Mouse (Mus musculus) stomach, embryonic 16.5 days (tissue): ENCODE measurements around the gene Mis18a. TPM values are rescaled to one million over a fixed set of nuclear protein-coding genes. Genes with fewer than 3 reads are reported as not detected.
A peak's percentile ranks its signal among the peaks of the same experiment; 100 is the strongest.

Source experiments
- ATAC-seq: fragments of 200-750 bp; cut with Nextera tagmentation; 2 replicates; pipeline ENCODE4 v1.8.0; 2017; ENCODE audit warnings: moderate number of reproducible peaks, moderate TSS enrichment; ENCODE audit not compliant: insufficient read depth, low FRiP score
- H3K27ac ChIP-seq: fragments of 300-500 bp; sonication (generic); 2 replicates; pipeline ENCODE4 v1.5.1; 2014; ENCODE audit warnings: low read length
- H3K27me3 ChIP-seq: fragments of 300-500 bp; sonication (generic); 2 replicates; pipeline ENCODE4 v1.6.1; 2014; ENCODE audit warnings: low read length, control low read depth, mixed read lengths; ENCODE audit not compliant: control insufficient read depth, insufficient read depth
- H3K36me3 ChIP-seq: fragments of 300-500 bp; sonication (generic); 2 replicates; pipeline ENCODE4 v1.6.1; 2014; ENCODE audit warnings: low read length; ENCODE audit not compliant: control insufficient read depth, insufficient read depth
- H3K4me1 ChIP-seq: fragments of 300-500 bp; sonication (generic); 2 replicates; pipeline ENCODE4 v1.6.1; 2014; ENCODE audit warnings: low read length, control low read depth, mixed read lengths; ENCODE audit not compliant: control insufficient read depth, insufficient read depth
- H3K4me2 ChIP-seq: fragments of 300-500 bp; sonication (generic); 2 replicates; pipeline ENCODE4 v1.6.1; 2014; ENCODE audit warnings: low read depth, low read length, mixed read lengths
- H3K4me3 ChIP-seq: fragments of 300-500 bp; sonication (generic); replicated peaks from 2 replicates; pipeline ENCODE4 v1.5.1; 2014; ENCODE audit warnings: mild to moderate bottlenecking, low read length
- H3K9ac ChIP-seq: fragments of 300-500 bp; sonication (generic); 2 replicates; pipeline ENCODE4 v1.6.1; 2014; ENCODE audit warnings: low read length
- H3K9me3 ChIP-seq: fragments of 300-500 bp; sonication (generic); replicated peaks from 2 replicates; pipeline ENCODE4 v1.6.1; 2016; ENCODE audit warnings: low read length, control low read depth; ENCODE audit not compliant: control insufficient read depth
- WGBS: fragments of 180-500 bp; shearing (Covaris S2); extraction: QIAGEN DNeasy Blood & Tissue Kit; methylation state at CpG from one replicate; pipeline ENCODE4 v1.1.7; 2014; 5-methylcytosine and 5-hydroxymethylcytosine counted together
- polyA plus RNA-seq: library from polyadenylated mRNA; unstranded; fragments of >200 nt; fragmentation: Nextera tagmentation; extraction: Ambion mirVana; gene quantifications from 2 replicates; pipeline ENCODE4 v1.2.1, GENCODE M21; 2015

Mis18a gene
- polyA plus RNA-seq, 1 experiment from 2014 or later: 50.4 TPM

DNA sequence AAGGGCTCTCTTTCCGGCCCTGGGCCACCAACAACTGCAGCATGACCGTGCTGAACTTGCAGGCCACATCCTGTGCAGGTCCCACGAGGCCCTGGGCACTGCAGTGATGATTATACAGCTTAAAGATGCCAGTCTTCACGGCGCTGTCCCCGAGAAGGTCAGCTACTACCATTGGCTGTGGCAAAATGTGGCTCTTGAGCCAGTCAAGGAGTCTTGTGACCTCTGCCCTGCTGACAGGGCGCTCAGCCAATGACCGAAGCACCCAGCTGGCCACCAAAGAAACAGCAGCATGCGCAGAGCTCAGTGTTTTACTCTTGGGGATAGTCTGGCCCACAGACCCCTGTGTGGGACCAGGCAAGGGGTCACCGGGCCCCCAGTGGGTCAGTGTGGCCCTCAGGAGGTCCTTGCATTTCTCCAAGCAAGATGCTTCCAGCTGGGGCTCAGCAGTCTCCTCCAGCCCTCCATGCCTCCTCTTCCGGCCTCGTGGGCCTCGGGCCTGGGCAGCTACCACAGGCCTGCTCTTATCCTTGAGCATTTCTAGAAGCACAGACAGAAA, 26.3 kb upstream of the Mis18a start:
- no peak overlapping the region for H3K4me3 ChIP-seq
- H3K4me1 ChIP-seq: no peaks in the 10 kb centered on the region
- H3K4me2 ChIP-seq: no peak overlapping the region
- no peak overlapping the region for H3K27ac ChIP-seq
- H3K27me3 ChIP-seq: no peaks in the 10 kb centered on the region
- H3K9me3 ChIP-seq: no peaks in the 10 kb centered on the region
- peaks cover 20% of the 10 kb centered on the region; the same call in 1 of the 2 replicates for H3K36me3 ChIP-seq
- no peak for ATAC-seq
- 88% methylated on average over 13 of the region's 13 CpGs for WGBS
- H3K9ac ChIP-seq: no peak overlapping the region

- Histone ChIP-seq H3K9ac (no peak overlapping the region), H3K4me1 (no peaks in the 10 kb centered on the region), H3K36me3 (no peaks in the 10 kb centered on the region), H3K27me3 (no peaks in the 10 kb centered on the region), H3K4me3 (no peak overlapping the region), H3K9me3 (no peaks in the 10 kb centered on the region), H3K27ac (no peak overlapping the region), H3K4me2 (no peak overlapping the region)
- no peak for ATAC-seq
- WGBS: 88% methylated on average over 7 of the region's 7 CpGs
Observed at GRCm38 (mm10) chr16:90748169-90748568, 21.0 kb upstream of the Mis18a start.

DNA sequence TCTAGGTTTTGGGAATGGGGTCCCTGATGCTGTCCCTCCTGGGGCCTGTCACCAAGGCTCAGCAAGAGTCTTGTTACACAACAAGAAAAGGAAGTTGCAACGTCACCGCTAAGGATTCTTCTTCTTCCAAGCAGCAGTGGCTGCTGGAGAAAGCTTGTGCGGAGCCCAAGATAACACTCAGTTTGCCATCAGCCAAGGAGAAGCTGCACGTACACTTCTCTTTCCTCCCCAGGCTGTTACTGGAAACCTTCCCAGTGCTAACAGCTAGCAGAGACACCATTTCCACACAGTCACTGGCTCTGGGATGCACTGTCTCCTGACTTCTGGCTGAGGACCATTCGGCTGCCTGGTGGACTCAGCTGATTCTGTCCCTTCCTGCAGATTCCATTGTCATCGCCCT, 19.9 kb upstream of the Mis18a start:
- Histone ChIP-seq H3K9me3 (no peaks in the 10 kb centered on the region), H3K4me3 (no peak overlapping the region), H3K27me3 (no peaks in the 10 kb centered on the region), H3K4me2 (no peak overlapping the region), H3K36me3 (no peaks in the 10 kb centered on the region), H3K4me1 (no peaks in the 10 kb centered on the region), H3K9ac (no peak overlapping the region; the same call in 1 of the 2 replicates), H3K27ac (no peak overlapping the region)
- 82% methylated on average over 6 of the region's 6 CpGs for WGBS
- no peak for ATAC-seq

- no peaks in the 10 kb centered on the region for H3K27me3 ChIP-seq
- no peaks in the 10 kb centered on the region for H3K36me3 ChIP-seq
- no peak within 1 kb of the TSS for H3K4me3 ChIP-seq
- WGBS: 75% methylated on average over 26 of the region's 26 CpGs
- no peak within 1 kb of the TSS for H3K4me2 ChIP-seq
- H3K9ac ChIP-seq: no peak within 1 kb of the TSS
- ATAC-seq: no peak; the same call in 1 of the 2 replicates
- H3K27ac ChIP-seq: no peak within 1 kb of the TSS
- H3K9me3 ChIP-seq: no peaks in the 10 kb centered on the region
- no peaks in the 10 kb centered on the region for H3K4me1 ChIP-seq
Observed at GRCm38 (mm10) chr16:90738092-90738956, 11.1 kb upstream of the Mis18a start, which contains the start of gene Mrap. TSS of gene Mrap (plus strand) at chr16:90738207.

GRCm38 (mm10) chr16:90736672-90737270, 9.6 kb upstream of the Mis18a start:
- 49% methylated on average over 10 of the region's 10 CpGs for WGBS
- H3K4me1 ChIP-seq: no peaks in the 10 kb centered on the region
- no peak for ATAC-seq

DNA sequence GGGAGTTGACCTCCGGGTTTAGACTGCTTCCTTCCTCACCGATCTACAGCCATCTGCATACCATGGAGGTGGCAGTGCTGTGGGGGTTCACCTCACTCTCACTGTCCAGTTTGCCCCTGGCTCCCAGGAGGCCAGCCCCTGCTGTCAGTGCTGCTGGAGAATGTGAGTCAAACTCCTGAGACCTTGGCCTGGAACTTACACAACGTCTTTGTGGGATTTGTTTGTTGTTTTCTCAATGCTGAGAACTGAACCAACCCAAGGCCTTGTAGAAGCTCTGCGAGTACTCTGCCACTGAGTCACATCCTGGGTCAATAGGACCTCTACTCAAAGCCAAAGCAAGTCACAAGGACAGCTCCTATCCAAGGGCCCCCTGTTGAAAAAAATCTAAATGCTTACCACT, 8.4 kb upstream of the Mis18a start:
- Histone ChIP-seq H3K27ac (no peak overlapping the region), H3K9me3 (peaks cover 7% of the 10 kb centered on the region; the same call in 1 of the 2 replicates), H3K36me3 (no peaks in the 10 kb centered on the region), H3K4me1 (no peaks in the 10 kb centered on the region), H3K9ac (no peak overlapping the region), H3K27me3 (no peaks in the 10 kb centered on the region), H3K4me3 (no peak overlapping the region), H3K4me2 (no peak overlapping the region)
- 59% methylated on average over 4 of the region's 4 CpGs for WGBS
- no peak for ATAC-seq

More at GRCm38 (mm10) chr16:90736672-90737270, 9.6 kb upstream of the Mis18a start:
- Histone ChIP-seq H3K27ac (no peak overlapping the region), H3K4me3 (no peak overlapping the region), H3K9ac (no peak overlapping the region), H3K4me2 (no peak overlapping the region), H3K27me3 (no peaks in the 10 kb centered on the region), H3K9me3 (0 out of 2 replicates have a peak, but pooled peaks cover 3% of the 10 kb centered on the region), H3K36me3 (no peaks in the 10 kb centered on the region)

- 0 out of 2 replicates have a peak, but pooled peaks cover 2% of the 10 kb centered on the region for H3K36me3 ChIP-seq
- peaks cover 6% of the 10 kb centered on the region for H3K4me1 ChIP-seq
- no peak overlapping the region for H3K27ac ChIP-seq
- peak overlapping the region; percentile 87 for H3K9ac ChIP-seq
- ATAC-seq: peak; percentile 35; the same call in 1 of the 2 replicates
- peak overlapping the region; percentile 92 for H3K4me2 ChIP-seq
- WGBS: 5% methylated on average over 38 of the region's 38 CpGs
- H3K9me3 ChIP-seq: peaks cover 4% of the 10 kb centered on the region; the same call in 1 of the 2 replicates
- peak overlapping the region; percentile 79 for H3K4me3 ChIP-seq
- H3K27me3 ChIP-seq: no peaks in the 10 kb centered on the region
Observed at GRCm38 (mm10) chr16:90726600-90727227, 490 bp downstream of the Mis18a start.

DNA sequence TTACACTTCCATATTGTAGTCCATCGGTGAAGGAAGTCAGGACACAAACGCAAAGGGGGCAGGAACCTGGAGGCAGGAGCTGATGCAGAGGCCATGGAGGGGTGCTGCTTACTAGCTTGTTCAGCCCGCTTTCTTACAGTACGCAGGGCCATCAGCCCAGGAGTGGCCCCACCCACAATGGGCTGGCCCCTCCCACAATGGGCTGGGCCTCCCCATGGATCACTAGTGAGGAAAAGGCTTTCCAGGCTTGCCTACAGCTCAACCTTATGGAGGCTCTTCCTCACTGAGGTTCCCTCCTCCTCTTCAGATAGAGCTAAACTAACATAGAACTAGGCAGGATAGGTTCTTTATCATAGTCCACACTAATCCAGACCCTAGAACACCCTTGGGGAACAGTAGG, 3.2 kb downstream of the Mis18a start:
- H3K36me3 ChIP-seq: 0 out of 2 replicates have a peak, but pooled peaks cover 8% of the 10 kb centered on the region
- no peaks in the 10 kb centered on the region for H3K27me3 ChIP-seq
- H3K4me3 ChIP-seq: no peak overlapping the region
- peaks cover 6% of the 10 kb centered on the region for H3K4me1 ChIP-seq
- WGBS: 95% methylated on average over 4 of the region's 4 CpGs
- no peak overlapping the region for H3K4me2 ChIP-seq
- no peaks in the 10 kb centered on the region for H3K9me3 ChIP-seq
- no peak overlapping the region for H3K9ac ChIP-seq
- ATAC-seq: no peak
- H3K27ac ChIP-seq: no peak overlapping the region
